Mouse (Mus musculus) thymus, postnatal 36 days (tissue): ENCODE measurements around the gene Cracr2a.
A peak's percentile ranks its signal among the peaks of the same experiment; 100 is the strongest.

Experiments used
- DNase-seq, 2 experiments: peaks; one replicate each; pipeline ENCODE4 v3.0.0; 2022; ENCODE audit warnings: mixed read lengths in 2 of 2

The Cracr2a gene

DNA sequence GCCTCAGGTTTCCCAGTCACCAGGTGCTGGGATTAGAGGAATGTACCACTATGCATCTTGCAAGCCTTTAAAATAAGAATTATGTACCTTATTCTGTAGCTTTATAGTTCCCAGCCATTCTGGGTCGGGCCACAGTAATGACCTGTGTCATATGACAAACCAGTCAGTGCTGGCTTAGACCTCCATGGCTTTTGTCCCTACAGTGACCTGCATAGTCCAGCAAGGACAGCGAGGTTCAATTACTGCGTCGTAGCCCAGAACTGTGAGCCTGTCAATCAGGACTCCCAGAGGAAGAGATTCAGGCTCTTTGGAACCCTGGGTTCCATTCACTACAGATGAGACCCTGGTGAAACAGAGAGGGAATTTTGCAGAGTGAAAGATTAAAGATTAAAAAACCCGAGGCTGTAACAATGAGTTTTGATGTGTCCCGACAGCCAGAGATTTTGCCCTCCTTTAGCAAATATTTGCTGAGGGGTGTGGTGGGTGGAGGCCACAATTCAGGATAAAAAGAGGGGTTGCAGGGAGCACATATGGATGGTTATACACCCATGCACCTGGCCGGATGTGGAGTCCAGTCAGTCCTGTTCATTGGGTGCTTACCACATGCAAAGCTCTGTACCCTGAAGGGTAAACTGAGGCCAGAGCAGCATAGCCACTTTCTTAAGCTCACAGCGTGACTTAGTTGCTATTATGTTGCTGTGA is 10.9 kb downstream of the Cracr2a start:
- DNase-seq: no peak

DNA sequence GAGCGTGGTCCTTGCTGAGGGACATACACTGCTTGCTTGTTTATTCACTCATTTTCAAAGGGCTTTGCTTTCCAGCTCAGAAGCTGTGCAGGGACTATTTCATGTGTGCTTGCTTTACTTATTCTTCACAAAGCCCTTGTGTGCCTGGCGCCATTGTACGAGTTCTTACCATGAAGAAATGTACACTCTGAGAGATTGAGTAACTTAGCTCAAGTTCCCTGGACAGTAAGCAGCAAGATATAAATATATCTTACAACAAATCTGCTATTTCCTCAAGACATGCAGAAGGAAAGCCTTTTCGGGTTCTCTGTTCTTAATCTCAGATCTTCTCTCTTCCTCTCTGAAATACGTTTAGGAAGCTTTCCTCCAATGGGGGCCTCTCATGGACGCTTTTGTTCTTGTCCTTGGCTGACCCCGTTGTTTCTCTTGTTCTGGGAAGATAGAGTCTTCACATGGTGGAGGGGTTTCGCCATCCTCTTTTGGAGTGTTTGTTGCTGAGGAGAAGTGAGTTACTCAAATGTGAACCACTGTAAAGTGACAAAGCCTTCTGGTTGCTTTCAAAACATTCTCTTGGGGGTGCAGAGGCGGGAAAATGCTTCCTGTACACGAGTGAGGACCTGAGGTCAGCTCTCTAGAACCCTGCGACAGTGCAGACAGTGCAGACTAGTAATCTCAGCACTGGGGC is 12.8 kb downstream of the Cracr2a start:
- DNase-seq: no peak

DNA sequence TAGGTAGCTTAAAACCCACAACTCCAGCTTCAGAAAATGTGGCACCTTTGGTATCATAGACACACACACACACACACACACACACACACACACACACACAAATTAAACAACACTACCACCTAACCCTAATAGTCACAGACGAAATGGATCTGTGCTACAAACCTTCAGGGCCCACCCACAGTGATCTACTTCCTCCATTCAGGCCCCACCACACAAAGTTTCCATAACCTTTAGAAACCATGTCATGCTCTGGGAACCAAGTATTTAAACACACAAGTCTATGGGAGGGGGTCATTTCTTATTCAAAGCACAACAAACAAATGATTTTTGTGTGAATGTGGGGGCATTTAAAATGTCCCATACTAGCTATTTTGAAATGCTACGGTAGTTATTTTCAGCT is 14.1 kb downstream of the Cracr2a start:
- DNase-seq: no peak

DNA sequence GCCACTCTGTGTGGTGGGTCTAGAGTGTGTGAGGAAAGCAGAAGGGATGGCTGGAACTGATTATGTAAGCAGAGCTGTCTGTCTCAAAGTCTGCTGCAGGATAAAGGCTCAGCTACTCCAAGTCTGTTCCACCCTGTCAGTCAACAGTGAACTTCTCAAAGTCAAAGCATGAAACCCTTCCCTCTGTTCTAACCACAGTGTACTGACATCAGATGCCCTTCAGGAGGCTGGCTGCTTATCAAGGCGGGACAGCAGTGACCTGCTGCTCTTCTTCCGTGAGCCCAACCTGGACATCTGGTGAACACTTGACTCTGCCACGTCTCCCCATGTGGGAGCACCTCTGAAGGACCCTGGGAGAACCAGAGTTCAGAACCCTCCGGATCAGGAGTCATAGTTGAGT is 16.6 kb downstream of the Cracr2a start:
- DNase-seq: no peak

DNA sequence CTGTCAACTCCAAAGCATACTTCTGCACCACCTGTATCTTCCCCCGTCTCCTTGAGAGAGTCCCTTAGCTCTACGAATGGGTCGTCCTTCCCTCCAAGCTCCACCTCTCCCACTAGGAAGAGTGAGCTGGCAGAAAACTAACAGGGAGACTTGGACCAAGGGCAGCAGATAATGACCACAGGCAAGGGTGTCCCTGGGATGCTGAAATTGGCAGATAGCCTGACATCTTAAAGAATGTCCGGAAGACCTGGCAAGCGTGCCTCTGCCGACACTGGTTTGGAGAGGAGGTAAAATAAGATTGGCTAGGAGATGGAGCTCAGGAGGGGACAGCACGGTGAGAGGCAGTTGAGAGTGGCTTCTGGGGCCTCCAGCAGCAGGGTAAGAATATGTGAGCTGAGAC is 17.2 kb downstream of the Cracr2a start:
- no peak for DNase-seq

DNA sequence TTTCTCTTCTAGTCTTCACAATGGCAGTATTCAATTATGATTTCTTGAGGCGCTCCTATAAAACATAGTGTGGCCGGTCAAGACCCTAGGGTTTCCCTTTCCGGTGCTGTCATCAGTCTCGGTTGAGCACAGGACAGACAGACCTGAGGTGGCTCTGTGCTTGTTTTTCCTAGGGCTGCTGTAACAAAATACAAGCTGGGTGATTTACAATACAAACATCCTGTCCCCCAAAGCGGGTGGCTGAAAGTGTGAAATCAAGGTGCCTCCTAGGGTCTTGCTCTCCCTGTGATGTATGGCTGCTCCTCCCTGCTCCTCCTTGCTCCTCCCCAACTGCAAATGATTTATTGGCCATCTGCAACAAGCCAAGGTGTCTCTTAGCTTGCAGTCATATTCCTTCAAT is 17.7 kb downstream of the Cracr2a start:
- DNase-seq: no peak

DNA sequence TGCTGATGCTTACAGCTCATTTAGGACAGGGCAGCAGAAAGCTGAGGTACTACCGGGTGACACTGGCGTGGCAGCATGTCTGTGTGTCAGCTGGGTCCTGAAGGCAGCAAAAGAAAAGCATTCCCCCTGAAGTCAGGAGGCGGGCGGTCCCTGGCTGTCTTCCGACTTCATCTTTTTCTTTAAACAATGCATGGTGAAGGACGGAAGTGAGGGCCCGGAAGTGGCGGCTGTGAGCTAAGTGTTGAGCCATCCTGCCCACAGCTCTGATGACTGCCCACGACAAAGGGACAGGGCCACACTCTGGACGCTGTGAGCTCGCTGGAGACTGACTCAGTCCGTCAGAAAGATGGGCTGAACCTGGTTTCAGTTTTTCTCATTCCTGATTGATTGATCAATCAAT is 20.8 kb downstream of the Cracr2a start:
- DNase-seq: peak; percentile 60 to 63

DNA sequence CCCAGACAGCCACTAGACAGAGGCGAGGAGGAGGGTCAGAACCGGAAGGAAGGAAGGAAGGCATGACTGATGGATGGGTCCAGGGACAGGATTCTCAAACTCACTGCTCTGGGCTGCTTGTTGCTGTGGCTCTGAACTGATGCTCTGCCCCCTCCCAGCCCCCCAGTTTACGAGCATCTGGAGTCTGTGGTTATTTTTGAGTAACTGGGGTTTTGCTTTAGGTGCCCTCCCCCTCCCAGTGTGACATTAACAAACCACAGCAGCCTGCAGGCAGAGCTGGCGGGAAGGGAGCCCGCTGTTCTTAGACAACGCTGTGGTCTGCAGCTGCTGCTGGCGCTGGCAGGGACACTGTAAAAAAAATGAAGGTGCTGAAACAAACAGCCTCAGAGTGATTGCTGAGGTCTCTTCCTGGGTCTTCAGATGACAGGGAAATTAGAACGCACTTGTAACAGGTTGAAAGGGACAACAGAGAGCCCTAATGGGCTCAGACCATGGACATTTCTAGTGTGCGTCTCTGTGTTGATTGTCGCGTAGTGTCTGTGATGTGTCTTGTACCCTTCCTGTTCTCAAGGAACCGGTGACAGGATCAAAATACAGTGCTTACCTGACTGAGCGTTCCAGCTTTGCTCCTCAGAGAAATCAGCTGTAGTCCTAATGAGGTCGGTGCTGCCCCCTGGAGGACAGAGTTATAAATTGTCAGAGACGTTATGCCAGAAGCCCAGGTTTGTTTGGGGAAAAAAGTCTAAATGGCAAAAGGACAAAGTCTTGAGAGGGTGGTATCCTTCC is 21.4 kb downstream of the Cracr2a start:
- DNase-seq: peak; percentile 84 to 85

DNA sequence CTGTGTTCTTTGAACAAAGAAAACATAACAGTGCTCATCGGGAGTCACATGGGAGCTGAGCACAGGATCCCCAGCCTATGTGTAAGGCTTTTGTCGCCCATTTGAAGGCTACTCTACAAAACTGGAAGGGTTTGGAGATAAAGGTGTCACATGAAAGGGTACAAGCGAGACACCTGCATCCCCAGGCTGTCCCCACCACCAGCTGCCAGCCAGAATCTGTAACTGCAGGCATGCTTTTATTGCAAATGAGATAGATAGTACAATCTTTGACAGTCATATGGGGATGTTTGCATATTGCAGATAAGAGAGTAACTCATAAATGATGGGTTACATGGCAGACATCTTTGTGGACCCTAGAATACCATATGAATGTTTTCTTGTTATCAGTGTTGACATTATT is 30.3 kb downstream of the Cracr2a start:
- DNase-seq: no peak

DNA sequence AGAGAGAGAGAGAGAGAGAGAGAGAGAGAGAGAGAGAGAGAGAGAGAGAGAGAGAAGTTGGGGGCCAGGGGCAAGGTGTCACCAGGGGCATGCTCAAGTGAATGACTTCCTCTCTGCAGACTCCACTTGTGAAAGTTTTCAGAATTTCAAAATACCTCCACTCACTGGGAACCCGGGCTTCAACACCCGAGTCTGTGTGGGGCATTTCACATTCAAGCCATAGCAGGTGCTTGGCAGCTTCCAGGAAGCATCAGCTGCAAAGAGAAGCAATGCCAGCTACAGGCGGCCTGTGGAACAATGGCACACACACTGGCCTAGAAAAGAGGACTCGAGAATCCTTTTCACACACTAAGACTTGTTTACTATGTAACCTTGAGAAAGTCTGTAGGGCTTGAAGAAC is 32.3 kb downstream of the Cracr2a start:
- peak; percentile 18 to 52 for DNase-seq

DNA sequence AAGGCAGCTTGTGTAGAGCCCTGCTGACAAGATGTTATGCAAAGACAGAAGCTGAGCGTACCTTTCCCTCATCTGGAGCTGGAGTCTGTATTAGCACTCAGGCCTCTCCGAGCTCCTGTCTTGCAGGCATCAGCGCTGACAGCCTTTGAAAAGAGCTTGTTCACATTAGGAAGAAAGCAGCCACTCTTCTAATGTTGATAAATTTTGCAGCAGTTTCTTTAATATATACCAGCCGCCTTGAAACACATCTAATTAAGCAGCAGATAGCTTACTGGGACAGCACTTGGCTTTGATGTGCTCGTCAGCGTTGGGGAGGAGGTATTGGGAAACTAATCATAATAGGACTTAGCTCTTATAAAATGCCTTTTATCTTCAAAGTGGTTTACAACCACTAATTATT is 38.1 kb downstream of the Cracr2a start:
- no peak for DNase-seq

DNA sequence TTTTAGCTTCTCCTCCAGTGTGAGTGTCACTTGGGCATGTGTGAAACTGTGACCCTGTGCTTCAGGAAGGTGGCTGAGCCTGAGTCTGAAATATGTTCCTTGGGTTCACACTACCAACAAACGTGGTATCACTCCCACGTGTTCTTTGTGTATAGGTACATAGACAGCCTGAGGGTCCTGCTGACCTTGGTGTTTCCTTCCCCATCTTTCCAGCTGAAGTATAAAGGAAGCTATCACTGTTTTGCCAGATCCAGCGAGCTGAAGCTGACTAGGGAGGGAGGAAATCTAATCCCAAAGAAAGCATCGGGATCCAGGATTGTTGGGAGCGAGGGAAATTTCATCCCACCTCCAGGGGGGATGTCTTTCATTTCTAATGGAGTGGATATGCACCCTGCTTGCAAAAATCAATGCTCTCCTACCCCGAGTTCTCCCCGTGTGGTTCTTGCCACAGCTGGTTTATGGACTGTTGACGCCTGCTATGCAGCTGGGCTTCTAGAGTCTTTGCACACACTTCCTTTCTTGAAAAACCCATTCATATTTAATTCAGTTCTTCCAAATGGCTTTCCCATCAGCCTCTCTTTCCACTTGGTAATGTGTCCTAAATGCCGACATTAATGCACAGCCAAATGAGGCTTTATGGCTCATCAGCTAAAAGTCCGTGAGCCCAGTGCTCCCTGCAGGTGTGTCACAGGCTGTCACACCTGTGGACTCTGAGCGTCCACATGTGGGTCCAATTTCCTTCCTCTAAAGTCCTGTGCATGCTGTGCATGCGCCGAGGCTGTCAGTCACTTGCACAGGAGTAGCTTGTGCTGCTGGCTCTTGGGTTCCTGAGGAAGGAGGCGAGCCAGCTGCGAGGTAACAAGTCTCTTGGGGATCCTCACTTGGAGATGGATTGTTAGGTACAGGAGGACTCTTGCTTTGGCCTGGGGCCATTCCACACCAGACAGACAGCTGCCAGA is 44.2 kb downstream of the Cracr2a start:
- no peak for DNase-seq

DNA sequence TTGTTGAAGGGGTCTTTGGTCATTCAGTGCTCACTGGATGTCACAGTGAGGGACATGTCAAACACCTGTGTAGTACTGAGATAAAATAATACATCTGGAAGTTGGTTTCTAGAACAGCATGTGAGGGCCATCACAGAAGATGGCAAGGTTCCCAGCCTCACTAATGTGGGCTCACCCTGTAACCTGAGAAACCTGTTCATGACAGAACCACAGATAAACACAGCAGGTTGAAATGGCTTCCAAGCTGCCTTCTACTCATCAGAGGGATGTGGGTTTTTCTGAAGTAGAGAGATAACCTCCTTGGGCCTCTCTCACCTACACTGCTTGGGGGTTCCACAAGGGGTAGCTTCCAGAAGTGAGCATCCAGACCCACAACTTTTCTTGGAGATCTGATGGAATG is 48.5 kb downstream of the Cracr2a start:
- no peak for DNase-seq

DNA sequence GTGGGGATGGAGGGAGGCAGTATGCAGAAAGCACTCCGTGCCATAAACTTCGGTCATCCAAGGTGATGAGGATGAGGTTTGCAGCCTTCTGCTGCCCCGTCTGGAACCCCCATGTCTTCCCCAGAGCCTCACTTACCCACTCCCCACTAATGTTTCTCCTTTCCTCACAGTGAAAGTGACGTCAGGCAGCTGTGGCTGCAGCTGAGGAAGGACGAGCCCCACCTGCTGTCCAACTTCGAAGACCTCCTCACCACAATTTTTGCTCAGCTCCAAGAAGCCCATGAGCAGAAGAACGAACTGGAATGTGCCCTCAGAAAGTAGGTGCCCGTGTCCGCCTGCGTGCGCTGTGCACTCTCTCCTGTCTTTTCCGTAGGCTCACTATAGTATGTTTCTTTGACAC is 50.1 kb downstream of the Cracr2a start:
- no peak for DNase-seq

DNA sequence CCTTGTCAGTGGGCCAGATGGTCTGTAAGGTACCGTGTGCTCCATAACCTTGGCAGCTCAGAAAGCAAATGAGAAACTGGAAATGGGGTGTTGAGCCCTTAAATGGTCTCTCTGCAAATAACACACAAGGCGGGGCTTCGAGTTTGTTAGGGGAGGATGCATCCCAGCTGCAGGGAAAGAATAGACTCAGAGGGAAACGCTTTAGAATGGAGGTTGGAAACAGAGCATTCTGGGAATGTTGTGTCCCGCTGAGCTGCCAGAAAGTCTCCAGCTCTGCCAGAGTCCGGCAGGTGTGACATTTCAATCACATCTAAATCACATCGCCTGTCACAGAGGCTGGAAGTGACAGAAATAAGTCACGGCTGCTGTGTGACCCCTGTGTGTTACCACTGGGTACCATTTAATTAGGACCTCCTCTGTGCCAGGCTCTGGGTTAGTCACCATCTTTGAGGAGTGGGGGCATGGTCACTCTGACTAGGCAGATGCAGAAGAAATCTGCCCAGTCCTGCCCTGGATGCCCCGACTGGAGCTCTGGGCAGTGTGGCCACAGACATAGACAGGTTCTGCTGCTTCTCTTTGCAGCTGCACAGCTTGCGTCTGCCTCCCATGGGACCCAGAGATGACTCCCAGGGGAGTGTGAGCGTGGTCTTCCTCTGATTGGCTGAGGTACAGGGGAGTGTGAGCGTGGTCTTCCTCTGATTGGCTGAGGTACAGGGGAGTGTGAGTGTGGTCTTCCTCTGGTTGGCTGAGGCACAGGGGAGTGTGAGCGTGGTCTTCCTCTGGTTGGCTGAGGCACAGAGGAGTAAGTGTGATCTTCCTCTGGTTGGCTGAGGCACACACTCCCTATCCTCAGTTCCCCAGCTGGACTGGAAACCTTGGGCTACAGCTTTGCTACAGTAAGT is 53.2 kb downstream of the Cracr2a start:
- DNase-seq: no peak

DNA sequence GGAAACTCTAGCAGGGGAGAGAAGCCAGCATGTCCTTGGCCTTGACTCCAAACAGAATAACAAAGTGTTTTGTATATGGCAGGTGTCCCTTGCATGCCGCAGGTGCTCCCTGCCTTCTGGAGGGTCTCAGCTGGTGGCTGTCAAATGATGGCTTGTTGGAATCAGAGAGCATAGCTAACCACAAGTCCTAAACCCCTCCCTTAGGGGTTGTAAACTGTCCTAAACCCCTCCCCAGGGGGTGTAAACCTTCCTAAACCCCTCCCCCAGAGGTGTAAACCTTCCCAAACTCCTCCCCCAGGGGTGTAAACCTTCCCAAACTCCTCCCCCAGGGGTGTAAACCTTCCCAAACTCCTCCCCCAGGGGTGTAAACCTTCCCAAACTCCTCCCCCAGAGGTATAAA is 55.5 kb downstream of the Cracr2a start:
- DNase-seq: no peak

DNA sequence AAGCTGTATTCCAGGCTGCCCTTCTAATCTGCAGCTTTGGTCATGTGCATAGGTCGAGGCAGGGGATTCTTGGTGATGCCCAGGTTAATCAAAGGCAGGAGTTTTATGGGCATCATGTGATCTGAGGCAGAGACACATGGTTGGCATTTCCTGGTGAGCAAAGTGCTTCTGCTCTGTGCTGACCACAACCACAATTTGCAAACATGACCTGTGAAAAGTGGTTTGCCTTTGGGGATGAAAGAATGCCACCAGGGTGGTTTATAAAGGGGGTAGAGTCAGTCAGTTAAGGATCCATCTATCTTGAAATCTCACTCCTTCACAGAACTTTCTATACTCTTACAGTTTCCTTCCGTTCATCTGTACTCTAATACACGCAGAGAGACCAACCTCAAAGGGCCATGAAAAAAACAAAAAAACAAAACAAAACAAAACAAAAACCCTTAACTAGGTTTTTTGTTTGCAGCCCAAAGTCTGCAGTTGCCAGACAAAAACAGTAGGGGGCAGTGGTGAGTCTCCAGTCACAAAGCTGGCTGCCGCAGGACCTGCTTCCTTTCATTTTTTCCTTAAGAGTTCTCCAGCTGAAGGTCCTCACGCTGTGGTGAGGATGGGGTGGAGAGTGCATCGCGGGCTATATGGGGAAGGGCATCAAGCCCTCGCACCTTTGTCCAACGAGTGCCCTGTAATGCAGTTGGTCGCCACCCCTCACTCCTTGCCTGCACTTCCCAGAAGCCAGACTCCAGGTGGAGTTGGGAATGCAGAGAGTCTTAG is 56.3 kb downstream of the Cracr2a start:
- peak in 1 of 2 experiments; percentile 15 for DNase-seq

DNA sequence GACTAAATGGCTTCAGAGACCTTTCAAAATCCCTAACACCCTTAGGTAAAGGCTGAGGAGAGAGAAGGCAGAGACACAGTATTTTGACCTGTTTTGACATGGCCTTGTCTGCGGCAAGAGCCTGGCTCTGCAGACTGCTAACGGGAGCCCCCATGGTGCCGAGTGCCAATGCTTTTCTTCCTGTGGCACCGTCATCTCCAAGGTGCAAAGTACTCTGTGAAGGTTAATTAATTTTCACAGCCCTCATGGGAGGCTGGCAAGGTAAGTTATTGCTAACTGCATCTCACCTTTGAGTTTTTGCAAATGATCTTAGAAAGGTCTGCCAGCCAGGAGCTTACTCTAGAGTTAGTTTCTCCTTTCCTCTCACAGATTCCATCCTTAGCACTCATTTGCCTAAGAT is 57.5 kb downstream of the Cracr2a start:
- no peak for DNase-seq

DNA sequence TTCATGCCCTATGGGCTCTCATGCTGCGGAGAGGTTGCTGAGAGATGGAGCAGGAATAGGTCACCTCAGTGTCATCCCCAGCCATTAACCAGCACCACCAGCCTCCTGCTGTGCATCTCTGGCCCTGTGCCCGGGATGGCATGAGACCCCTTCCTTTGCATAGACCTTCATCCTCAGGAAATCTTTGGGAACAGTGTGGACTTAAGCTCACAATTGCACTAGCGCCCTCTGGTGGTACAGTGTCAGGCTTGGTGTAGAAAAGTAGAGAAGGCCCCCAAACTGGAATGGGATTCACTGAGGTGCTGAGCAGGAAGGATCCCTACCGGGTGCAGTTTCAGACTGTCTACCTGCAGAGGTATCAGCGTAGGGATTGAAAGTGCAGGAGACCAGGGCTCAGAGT is 64.0 kb downstream of the Cracr2a start:
- peak; percentile 47 to 55 for DNase-seq

DNA sequence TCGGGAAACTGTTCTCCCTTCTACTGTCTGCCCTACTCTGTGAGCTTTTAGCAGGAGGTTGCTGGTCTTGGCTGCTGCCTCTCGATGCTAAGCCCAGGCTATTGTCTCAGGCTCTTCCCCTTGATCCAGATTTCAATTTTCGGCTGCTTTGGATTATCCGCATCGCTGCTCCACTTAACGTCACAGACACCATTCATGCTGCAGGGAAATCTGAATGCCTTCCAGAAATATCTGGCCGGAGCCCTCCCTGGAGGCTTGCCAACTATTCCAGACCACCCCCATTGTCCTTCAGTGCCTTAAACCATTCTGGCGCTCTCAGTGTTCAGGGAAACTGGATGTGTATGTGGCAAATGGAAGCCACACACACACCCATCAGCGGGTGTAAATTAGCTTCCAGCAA is 66.3 kb downstream of the Cracr2a start:
- no peak for DNase-seq

DNA sequence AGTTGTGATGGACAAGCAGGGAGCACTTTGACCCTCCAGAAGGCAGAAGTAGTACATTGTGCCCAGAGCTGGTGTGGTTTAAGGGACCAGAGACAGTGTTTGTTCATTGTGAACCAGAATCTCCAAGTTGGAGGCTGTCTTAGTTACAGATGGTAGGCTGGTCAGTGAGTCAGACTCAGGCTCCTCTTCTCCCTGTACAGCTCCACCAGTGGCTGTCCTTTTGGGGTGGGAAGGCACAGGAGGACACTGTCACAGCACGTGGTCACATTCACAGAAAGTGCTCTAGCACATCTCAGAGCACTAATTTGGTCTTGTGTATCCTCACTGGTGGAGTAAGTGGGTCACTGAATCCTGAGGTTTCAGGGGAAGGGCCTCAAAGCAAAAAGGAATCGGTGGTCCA is 68.1 kb downstream of the Cracr2a start:
- DNase-seq: no peak
